Mouse (Mus musculus) spleen, adult 2 months (tissue): ENCODE results near the gene Eml6.

Experiments
- CTCF ChIP-seq: fragments of 200-500 bp; IDR thresholded peaks from 2 replicates; pipeline ENCODE4 v1.5.1; 2011; ENCODE audit warnings: mild to moderate bottlenecking, inconsistent platforms; ENCODE audit not compliant: insufficient read depth, insufficient read length, insufficient replicate concordance; ENCODE audit errors: extremely low read depth
- POLR2A ChIP-seq: fragments of 200-500 bp; IDR thresholded peaks from 2 replicates; pipeline ENCODE4 v1.6.1; 2011; ENCODE audit warnings: low read depth, low read length, inconsistent platforms

DNA sequence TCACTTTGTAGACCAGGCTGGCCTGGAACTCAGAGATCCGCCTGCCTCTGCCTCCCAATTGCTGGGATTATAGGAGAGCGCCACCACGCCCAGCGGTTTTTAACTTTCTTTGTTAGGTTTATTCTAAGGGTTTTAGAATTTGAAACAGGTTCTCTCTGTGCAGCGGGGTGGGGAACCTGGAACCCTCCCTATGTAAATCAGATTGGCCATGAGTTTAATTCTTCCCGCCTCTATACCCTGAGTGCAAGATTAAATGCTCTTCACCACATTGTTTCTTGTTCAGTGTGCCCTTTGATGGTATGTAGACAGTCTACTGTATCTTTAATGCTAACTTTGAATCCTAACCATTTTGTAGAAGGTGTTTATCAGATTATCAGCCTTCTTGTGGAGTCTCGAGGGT, 311.7 kb downstream of the Eml6 start:
- TF ChIP-seq CTCF (no peak), POLR2A (no peak)
